Mouse (Mus musculus): Measurements from ENCODE around the gene Ptpn11.

GRCm38 (mm10) chr5:121156121-121156520 lies 35.1 kb downstream of the Ptpn11 start:
- TF ChIP-seq CTCF (IDR thresholded peaks at IDR 0.05; ENCODE audit: extremely low read depth, insufficient read depth, insufficient read length, insufficient replicate concordance), result no peak
- no peak for TF ChIP-seq POLR2A (IDR thresholded peaks at IDR 0.05; ENCODE audit: low read depth, low read length)

Measured in spleen, adult 2 months (tissue).